Mouse (Mus musculus) spleen, postnatal 14 days (tissue): Measurements from ENCODE around the gene A430089I19Rik.
"Not testable (repeated sequence)": the region's sequence is repeated elsewhere in the genome, so short reads cannot be mapped to it uniquely, and the experiment has no call there.

Source experiments
- DNase-seq, 2 experiments: peaks; one replicate each; pipeline ENCODE4 v3.0.0; 2021 to 2022; ENCODE audit warnings: low spot score in 2 of 2

Gene A430089I19Rik

DNA sequence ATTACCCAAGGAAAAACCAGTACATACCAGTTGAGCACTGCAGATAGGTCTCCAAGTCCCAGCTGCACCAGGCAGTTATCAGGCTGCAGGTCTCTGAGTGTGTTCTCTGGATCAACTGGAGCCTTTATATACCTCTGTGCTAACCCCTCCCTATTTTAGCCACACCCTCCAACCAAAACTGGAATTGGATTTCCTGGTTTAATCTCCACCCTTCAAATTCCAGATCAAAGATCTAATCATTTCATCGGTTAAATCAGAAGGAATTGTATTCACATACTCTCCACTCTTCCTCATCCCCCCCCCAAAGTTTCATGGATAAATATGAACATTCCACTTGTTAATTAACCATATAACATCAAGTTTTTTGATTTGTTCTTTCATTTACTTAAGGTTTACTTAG is at the start of gene A430089I19Rik:
A430089I19Rik (minus strand) TSS at position 101 of the 400 bp plus-strand sequence.
- DNase-seq: not testable (repeated sequence)

DNA sequence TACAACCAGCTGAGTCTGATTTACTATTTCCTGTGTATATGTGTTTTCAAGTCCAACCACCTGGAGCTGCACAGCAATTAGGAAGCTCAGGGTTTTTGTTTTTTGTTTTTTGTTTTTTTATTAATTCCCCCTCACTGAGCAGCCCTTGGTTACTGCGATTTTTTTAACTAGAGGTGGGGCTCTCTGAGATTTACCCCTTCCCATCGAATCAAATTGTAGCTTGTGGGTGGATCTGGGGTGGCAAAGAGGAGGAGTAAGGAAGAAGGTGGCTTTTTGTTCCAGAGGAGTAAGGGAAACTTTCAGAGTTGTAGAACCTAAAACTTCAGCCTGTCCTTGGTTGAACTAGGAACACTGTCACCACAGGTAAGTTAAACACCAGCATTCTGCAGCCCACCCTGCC is 32.9 kb upstream of the A430089I19Rik start, which contains the start of gene AA792892:
AA792892 (plus strand) TSS at position 301 of the 400 bp plus-strand sequence.
- DNase-seq: not testable (repeated sequence)

DNA sequence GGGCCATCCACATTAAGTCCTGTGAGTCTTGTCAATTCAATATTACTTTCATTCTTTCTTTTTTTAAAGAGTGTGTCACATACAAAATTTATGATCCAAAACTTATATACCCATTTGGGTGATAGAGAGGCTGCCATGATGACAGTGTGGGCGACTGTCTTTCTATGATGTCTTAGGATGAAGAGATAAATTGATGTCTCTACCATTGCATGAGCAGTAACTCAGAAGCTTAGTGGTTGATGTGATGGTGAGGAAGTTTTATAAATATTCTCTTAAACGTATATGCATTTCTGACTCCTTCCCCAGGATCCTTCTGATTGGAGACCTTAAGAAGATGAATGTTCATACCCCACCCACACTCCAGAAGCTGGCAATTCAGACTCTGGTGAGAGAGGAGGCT is 7.5 kb upstream of the A430089I19Rik start, which contains the start of gene Gm6502:
Gm6502 (plus strand) TSS at position 301 of the 400 bp plus-strand sequence.
- not testable (repeated sequence) for DNase-seq
